Mouse (Mus musculus): ENCODE data around the gene Fbxl16. TPM values are rescaled to one million over a fixed set of nuclear protein-coding genes. Genes with fewer than 3 reads are reported as not detected.

The Fbxl16 gene
- total and polyA plus RNA-seq, 2 experiments from 2014 or later = 45.8 to 143 TPM

GRCm38 (mm10) chr17:25773549-25774120, 35.2 kb upstream of the Fbxl16 start, which contains the start of gene Narfl:
TSS of gene Narfl (plus strand) at chr17:25773776.
- H3K27ac ChIP-seq = no peak within 1 kb of the TSS
- peaks cover 7% of the 10 kb centered on the region; the same call in 1 of the 2 replicates for H3K4me1 ChIP-seq (ENCODE audit: insufficient read depth, low read length)
- H3K27me3 ChIP-seq (ENCODE audit: insufficient read depth, low read length) = no peaks in the 10 kb centered on the region
- H3K9me3 ChIP-seq (ENCODE audit: low read length) = no peaks in the 10 kb centered on the region
- peak; percentile 90 for ATAC-seq
- TF ChIP-seq CTCF (IDR thresholded peaks at IDR 0.05; ENCODE audit: low read depth) = peak; percentile 98
- 0 out of 2 replicates have a peak, but pooled peaks cover 4% of the 10 kb centered on the region for H3K36me3 ChIP-seq (ENCODE audit: insufficient read depth, low read length)
- peak; percentile 99 for DNase-seq (ENCODE audit: low spot score)
- peak within 1 kb of the TSS; percentile 89 for H3K4me2 ChIP-seq (ENCODE audit: low read depth, low read length)
- H3K4me3 ChIP-seq (ENCODE audit: low read length) = peak within 1 kb of the TSS; percentile 72
- H3K9ac ChIP-seq (replicated peaks; ENCODE audit: low read length) = peak within 1 kb of the TSS; percentile 82
- WGBS = under 1% methylated on average over 37 of the region's 37 CpGs

DNA sequence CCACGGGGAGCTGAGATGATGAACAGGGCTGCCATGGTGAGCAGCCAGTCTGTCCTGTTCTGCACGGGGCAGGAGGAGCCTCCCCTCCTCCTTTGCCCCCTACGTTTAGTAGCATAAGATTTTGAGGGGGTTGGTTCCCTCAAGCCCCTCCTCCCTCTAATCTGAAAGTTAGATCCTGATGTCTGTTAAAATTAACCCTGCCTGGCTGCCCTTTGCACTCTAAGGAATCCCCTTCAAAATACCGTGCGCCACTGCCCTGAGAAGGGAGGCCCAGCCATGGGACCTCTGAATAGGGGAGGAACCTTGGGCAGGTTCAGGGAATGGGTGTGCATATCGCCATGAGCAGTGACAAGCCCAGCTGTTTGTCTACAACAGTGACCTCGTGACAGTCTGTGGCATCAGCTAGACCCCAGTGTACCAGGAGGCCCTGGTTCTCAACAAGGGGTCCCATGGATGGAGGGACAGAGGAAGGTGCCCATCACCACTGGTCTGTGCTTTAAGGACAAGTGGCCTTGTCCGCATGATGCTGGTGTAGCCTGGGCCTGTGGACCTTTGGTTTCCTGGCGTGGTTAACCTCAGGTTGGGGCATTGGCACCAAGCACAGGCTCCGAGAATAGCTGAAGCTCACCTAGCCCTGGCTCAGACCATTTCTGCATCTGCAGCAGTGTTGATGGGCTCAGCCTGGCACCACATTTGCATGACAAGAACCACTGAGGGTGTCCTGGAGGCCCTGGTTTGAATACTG, 33.4 kb upstream of the Fbxl16 start:
- ATAC-seq (no peak), DNase-seq (ENCODE audit: low spot score) (no peak)
- Histone ChIP-seq H3K4me2 (ENCODE audit: low read depth, low read length) (no peak overlapping the region), H3K4me3 (ENCODE audit: low read length) (no peak overlapping the region), H3K27ac (no peak overlapping the region), H3K36me3 (ENCODE audit: insufficient read depth, low read length) (0 out of 2 replicates have a peak, but pooled peaks cover 4% of the 10 kb centered on the region), H3K27me3 (ENCODE audit: insufficient read depth, low read length) (no peaks in the 10 kb centered on the region), H3K9me3 (ENCODE audit: low read length) (no peaks in the 10 kb centered on the region), H3K4me1 (ENCODE audit: insufficient read depth, low read length) (peaks cover 7% of the 10 kb centered on the region; the same call in 1 of the 2 replicates), H3K9ac (replicated peaks; ENCODE audit: low read length) (no peak overlapping the region)
- WGBS = 85% methylated on average over 10 of the region's 10 CpGs
- TF ChIP-seq CTCF (IDR thresholded peaks at IDR 0.05; ENCODE audit: low read depth) = no peak

GRCm38 (mm10) chr17:25777948-25778347, 30.9 kb upstream of the Fbxl16 start:
- H3K4me2 ChIP-seq (ENCODE audit: low read depth, low read length) = no peak overlapping the region
- no peak overlapping the region for H3K27ac ChIP-seq
- ATAC-seq = no peak
- no peaks in the 10 kb centered on the region for H3K27me3 ChIP-seq (ENCODE audit: insufficient read depth, low read length)
- TF ChIP-seq CTCF (IDR thresholded peaks at IDR 0.05; ENCODE audit: low read depth) = no peak
- peaks cover 21% of the 10 kb centered on the region for H3K36me3 ChIP-seq (ENCODE audit: insufficient read depth, low read length)
- H3K9ac ChIP-seq (replicated peaks; ENCODE audit: low read length) = no peak overlapping the region
- no peak for DNase-seq (ENCODE audit: low spot score)
- H3K9me3 ChIP-seq (ENCODE audit: low read length) = no peaks in the 10 kb centered on the region
- H3K4me1 ChIP-seq (ENCODE audit: insufficient read depth, low read length) = peaks cover 7% of the 10 kb centered on the region; the same call in 1 of the 2 replicates
- H3K4me3 ChIP-seq (ENCODE audit: low read length) = no peak overlapping the region
- WGBS = 96% methylated on average over 5 of the region's 5 CpGs

GRCm38 (mm10) chr17:25781339-25781738, 27.5 kb upstream of the Fbxl16 start:
- Histone ChIP-seq H3K36me3 (ENCODE audit: insufficient read depth, low read length) (peaks cover 22% of the 10 kb centered on the region), H3K9ac (replicated peaks; ENCODE audit: low read length) (no peak overlapping the region), H3K4me2 (ENCODE audit: low read depth, low read length) (no peak overlapping the region), H3K27ac (no peak overlapping the region), H3K27me3 (ENCODE audit: insufficient read depth, low read length) (no peaks in the 10 kb centered on the region), H3K4me3 (ENCODE audit: low read length) (no peak overlapping the region), H3K4me1 (ENCODE audit: insufficient read depth, low read length) (peaks cover 9% of the 10 kb centered on the region), H3K9me3 (ENCODE audit: low read length) (no peaks in the 10 kb centered on the region)
- no peak for ATAC-seq
- 80% methylated on average over 6 of the region's 6 CpGs for WGBS
- DNase-seq (ENCODE audit: low spot score) = no peak
- TF ChIP-seq CTCF (IDR thresholded peaks at IDR 0.05; ENCODE audit: low read depth) = no peak

- Histone ChIP-seq H3K27ac (no peak overlapping the region), H3K9me3 (ENCODE audit: low read length) (no peaks in the 10 kb centered on the region), H3K4me2 (ENCODE audit: low read depth, low read length) (no peak overlapping the region), H3K36me3 (ENCODE audit: insufficient read depth, low read length) (peaks cover 22% of the 10 kb centered on the region), H3K27me3 (ENCODE audit: insufficient read depth, low read length) (no peaks in the 10 kb centered on the region), H3K4me3 (ENCODE audit: low read length) (no peak overlapping the region), H3K9ac (replicated peaks; ENCODE audit: low read length) (no peak overlapping the region), H3K4me1 (ENCODE audit: insufficient read depth, low read length) (peaks cover 9% of the 10 kb centered on the region)
- no peak for TF ChIP-seq CTCF (IDR thresholded peaks at IDR 0.05; ENCODE audit: low read depth)
- DNase-seq (ENCODE audit: low spot score) = no peak
- WGBS = 49% methylated on average over 7 of the region's 7 CpGs
- ATAC-seq = no peak
These were observed 25.8 kb upstream of the Fbxl16 start for GRCm38 (mm10) chr17:25783086-25783485.

DNA sequence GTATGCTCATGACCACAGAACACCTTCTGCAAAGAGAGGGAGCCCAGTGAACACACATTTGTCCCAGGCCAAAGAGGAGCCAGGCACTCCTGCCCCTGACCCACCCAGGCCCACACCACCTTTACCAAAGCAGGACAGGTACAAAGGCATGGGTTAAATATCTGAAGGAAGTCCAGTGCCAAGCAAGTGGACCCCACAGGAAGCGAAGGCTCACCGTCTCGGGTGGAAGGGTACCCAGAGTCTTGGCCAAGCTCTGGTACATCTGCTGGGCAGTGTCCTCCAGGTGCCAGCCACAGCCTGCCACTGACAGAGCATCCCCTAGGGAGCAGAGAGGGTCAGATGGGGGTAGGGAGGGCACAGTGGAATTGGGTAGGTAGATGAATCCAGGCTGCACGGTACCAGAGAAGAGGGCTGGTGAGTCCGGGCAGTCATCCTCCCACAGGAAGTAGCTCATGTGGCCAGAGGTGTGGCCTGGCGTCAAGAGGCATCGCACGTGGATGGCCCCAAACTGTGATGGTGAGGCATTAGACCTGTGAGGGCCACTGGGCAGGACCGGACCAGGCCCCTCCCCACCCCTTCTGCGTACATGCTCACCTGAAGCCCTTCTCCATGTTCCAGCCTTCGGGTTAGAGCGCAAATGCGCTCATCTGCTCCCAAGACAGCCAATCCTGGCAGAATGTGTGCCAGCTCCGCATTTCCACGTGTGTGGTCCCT, 24.9 kb upstream of the Fbxl16 start:
- H3K4me3 ChIP-seq (ENCODE audit: low read length) = peak overlapping the region; percentile 71
- ATAC-seq = no peak
- peak overlapping the region; percentile 78 for H3K9ac ChIP-seq (replicated peaks; ENCODE audit: low read length)
- H3K36me3 ChIP-seq (ENCODE audit: insufficient read depth, low read length) = peaks cover 22% of the 10 kb centered on the region
- peak overlapping the region; percentile 91 for H3K4me2 ChIP-seq (ENCODE audit: low read depth, low read length)
- no peaks in the 10 kb centered on the region for H3K27me3 ChIP-seq (ENCODE audit: insufficient read depth, low read length)
- peaks cover 9% of the 10 kb centered on the region for H3K4me1 ChIP-seq (ENCODE audit: insufficient read depth, low read length)
- DNase-seq (ENCODE audit: low spot score) = no peak
- no peak overlapping the region; the same call in 1 of the 2 replicates for H3K27ac ChIP-seq
- 71% methylated on average over 15 of the region's 15 CpGs for WGBS
- no peak for TF ChIP-seq CTCF (IDR thresholded peaks at IDR 0.05; ENCODE audit: low read depth)
- H3K9me3 ChIP-seq (ENCODE audit: low read length) = no peaks in the 10 kb centered on the region

All from hindbrain, postnatal 0 days (tissue).